ENCODE assay signal across 20 mouse cellular contexts in genomic region chr7:121393884-121394283, GRCm38 (mm10). TPM values are rescaled to one million over a fixed set of nuclear protein-coding genes. Genes with fewer than 3 reads are reported as not detected.
A peak's percentile ranks its signal among the peaks of the same experiment; 100 is the strongest.
DNase-seq lines count a peak whose midpoint lies in the region; ATAC-seq and TF ChIP-seq lines count a peak whose summit lies in the region.
"Had no signal": no experiment of that assay in that cellular context is flagged by ENCODE, and none has a peak within 500 bp of the region (broad histone marks: within the 10 kb centered on the region; RNA-seq: fewer than 3 reads in every experiment).

No protein-coding gene starts in this region.

- no peak for ATAC-seq in forebrain, postnatal 0 days
- no peak for ATAC-seq in forebrain, embryonic 12.5 days (ENCODE audit: low FRiP score)

- H3K9ac ChIP-seq in forebrain, postnatal 0 days, result no peak overlapping the region
- H3K9ac ChIP-seq in forebrain, embryonic 12.5 days, result no peak overlapping the region
- H3K9ac ChIP-seq: embryonic facial prominence, embryonic 12.5 days had no signal

- H3K4me2 ChIP-seq in forebrain, postnatal 0 days (ENCODE audit: low read depth), result peak overlapping the region; percentile 92
- no peak overlapping the region for H3K4me2 ChIP-seq in forebrain, embryonic 12.5 days

- no peaks in the 10 kb centered on the region for H3K36me3 ChIP-seq in forebrain, postnatal 0 days (ENCODE audit: insufficient read depth)
- H3K36me3 ChIP-seq in forebrain, embryonic 12.5 days (replicated peaks), result no peaks in the 10 kb centered on the region
- H3K36me3 ChIP-seq: embryonic facial prominence, embryonic 12.5 days had no signal

- intact Hi-C loops in left cerebral cortex, adult 2 months (cut with DNase I), result loop anchor here (2.0 to 10.0 kb wide), 4 partner anchors 95 to 571 kb away; no protein-coding TSS in a partner anchor

- TF ChIP-seq CTCF in forebrain, postnatal 0 days (IDR thresholded peaks at IDR 0.05; ENCODE audit: low read depth), result no peak
- TF ChIP-seq CTCF in left cerebral cortex, adult 2 months (IDR thresholded peaks at IDR 0.05), result peak; percentile 27

- no peak for DNase-seq in forebrain, postnatal 0 days
- DNase-seq in left cerebral cortex, adult 2 months (ENCODE audit: extremely low spot score in 1 of 2, low spot score in 2 of 2), result no peak
- no peak for DNase-seq in left cerebral cortex, adult 9 months (ENCODE audit: low spot score in 2 of 2)
- DNase-seq in right cerebral cortex, adult 2 months (ENCODE audit: low spot score in 2 of 2), result peak; percentile 31 to 51
- DNase-seq in right cerebral cortex, postnatal 25 days, result no peak
- DNase-seq in right cerebral cortex, postnatal 14 days, result peak; percentile 46
- no peak for DNase-seq in ovary, adult 18-20 months (ENCODE audit: low spot score)
- DNase-seq: adrenal gland, adult 8-10 months; cerebellum, postnatal 25 days; gastrocnemius, postnatal 10 days; kidney, adult 8-10 months; liver; lung, adult 2 months had no signal

- no peaks in the 10 kb centered on the region for H3K9me3 ChIP-seq in forebrain, postnatal 0 days (ENCODE audit: low read length)
- H3K9me3 ChIP-seq in forebrain, embryonic 12.5 days, result no peaks in the 10 kb centered on the region
- H3K9me3 ChIP-seq: embryonic facial prominence, embryonic 12.5 days; megakaryocyte, embryonic 14.5 days had no signal

- peak overlapping the region; percentile 58 for H3K4me3 ChIP-seq in forebrain, postnatal 0 days (ENCODE audit: low read depth, low read length)
- H3K4me3 ChIP-seq in forebrain, embryonic 12.5 days (replicated peaks), result no peak overlapping the region
- peak overlapping the region; percentile 60 for H3K4me3 ChIP-seq in left cerebral cortex, adult 2 months
- H3K4me3 ChIP-seq: embryonic facial prominence, embryonic 12.5 days; megakaryocyte, embryonic 14.5 days had no signal

- H3K27me3 ChIP-seq in forebrain, postnatal 0 days (ENCODE audit: insufficient read depth, low read length), result peaks cover 27% of the 10 kb centered on the region
- peaks cover 62% of the 10 kb centered on the region for H3K27me3 ChIP-seq in forebrain, embryonic 12.5 days

- 0 out of 2 replicates have a peak, but pooled peaks cover 5% of the 10 kb centered on the region for H3K4me1 ChIP-seq in forebrain, postnatal 0 days (ENCODE audit: insufficient read depth)
- peaks cover 17% of the 10 kb centered on the region for H3K4me1 ChIP-seq in forebrain, embryonic 12.5 days

- WGBS in forebrain, postnatal 0 days, result 76% methylated on average over 1 of the region's 1 CpGs
- 84% methylated on average over 1 of the region's 1 CpGs for WGBS in forebrain, embryonic 12.5 days

- no peak overlapping the region for H3K27ac ChIP-seq in forebrain, postnatal 0 days (ENCODE audit: low read depth, low read length)
- H3K27ac ChIP-seq in forebrain, embryonic 12.5 days, result no peak overlapping the region
- H3K27ac ChIP-seq in left cerebral cortex, adult 2 months, result peak overlapping the region; percentile 76; the same call in 1 of the 2 replicates
- H3K27ac ChIP-seq: embryonic facial prominence, embryonic 12.5 days had no signal

RNA-seq across cellular contexts. Expression of gene Hs3st2, which starts 2.2 kb away (rescaled TPM):
- total RNA-seq in forebrain, postnatal 0 days (2014; rRNA removed), result 17.9 and 28.3 TPM in 2 replicates
- 22.3 and 31.7 TPM in 2 replicates for polyA plus RNA-seq in forebrain, postnatal 0 days (2015; fragmentation: Nextera tagmentation; extraction: Ambion mirVana)
- 0.08 and 0.56 TPM in 2 replicates for polyA plus RNA-seq in forebrain, embryonic 12.5 days (2016; fragmentation: Nextera tagmentation; extraction: Ambion mirVana)
- total RNA-seq in left cerebral cortex, adult 2 months (2021), result 10 to 100 TPM; 51.9 to 53.4 TPM
- total RNA-seq: ES-E14; heart, postnatal 25 days had no signal
- polyA plus RNA-seq: C2C12; lung, adult 2 months; thymus, postnatal 0 days had no signal

Comparison
In these comparisons a context has a peak if more than half of its experiments do, and no peak if none do; other contexts are left out.
1. DNase-seq: peak in right cerebral cortex, adult 2 months (2 of 2) and right cerebral cortex, postnatal 14 days (single experiment); none in forebrain, postnatal 0 days (single experiment), left cerebral cortex, adult 2 months (0 of 2), left cerebral cortex, adult 9 months (0 of 2), right cerebral cortex, postnatal 25 days (single experiment) and ovary, adult 18-20 months (single experiment).